Mouse (Mus musculus) cortical plate, adult 2 months (tissue): ENCODE measurements around the gene Smyd2. TPM values are rescaled to one million over a fixed set of nuclear protein-coding genes. Genes with fewer than 3 reads are reported as not detected.

ENCODE experiments used
- H3K27ac ChIP-seq: fragments of 200-500 bp; 2 replicates; pipeline ENCODE4 v1.5.1; 2012; ENCODE audit warnings: low read length, control low read depth, inconsistent platforms; ENCODE audit not compliant: insufficient read depth
- H3K4me1 ChIP-seq: fragments of 200-500 bp; 2 replicates; pipeline ENCODE4 v1.6.1; 2011; ENCODE audit warnings: low read length; ENCODE audit not compliant: control insufficient read depth, insufficient read depth
- H3K4me3 ChIP-seq: fragments of 200-500 bp; 2 replicates; pipeline ENCODE4 v1.5.1; 2011; ENCODE audit warnings: mild to moderate bottlenecking, low read length, control low read depth; ENCODE audit not compliant: insufficient read depth
- CTCF ChIP-seq: fragments of 200-500 bp; IDR thresholded peaks from 2 replicates; pipeline ENCODE4 v1.5.1; 2011; ENCODE audit warnings: mild to moderate bottlenecking, control low read depth, low read length; ENCODE audit not compliant: insufficient read depth; ENCODE audit errors: extremely low read depth
- POLR2A ChIP-seq: fragments of 200-500 bp; IDR thresholded peaks from 2 replicates; pipeline ENCODE4 v1.6.1; 2011; ENCODE audit warnings: mild to moderate bottlenecking, low read length, control low read depth; ENCODE audit not compliant: insufficient read depth; ENCODE audit errors: extremely low read depth
- polyA plus RNA-seq: library from polyadenylated mRNA; depleted of rRNA; stranded (reverse); fragments of >200 nt; gene quantifications from 2 replicates; pipeline ENCODE4 v1.2.3, GENCODE M21; 2012

The Smyd2 gene
- polyA plus RNA-seq, 1 experiment: 126 TPM

DNA sequence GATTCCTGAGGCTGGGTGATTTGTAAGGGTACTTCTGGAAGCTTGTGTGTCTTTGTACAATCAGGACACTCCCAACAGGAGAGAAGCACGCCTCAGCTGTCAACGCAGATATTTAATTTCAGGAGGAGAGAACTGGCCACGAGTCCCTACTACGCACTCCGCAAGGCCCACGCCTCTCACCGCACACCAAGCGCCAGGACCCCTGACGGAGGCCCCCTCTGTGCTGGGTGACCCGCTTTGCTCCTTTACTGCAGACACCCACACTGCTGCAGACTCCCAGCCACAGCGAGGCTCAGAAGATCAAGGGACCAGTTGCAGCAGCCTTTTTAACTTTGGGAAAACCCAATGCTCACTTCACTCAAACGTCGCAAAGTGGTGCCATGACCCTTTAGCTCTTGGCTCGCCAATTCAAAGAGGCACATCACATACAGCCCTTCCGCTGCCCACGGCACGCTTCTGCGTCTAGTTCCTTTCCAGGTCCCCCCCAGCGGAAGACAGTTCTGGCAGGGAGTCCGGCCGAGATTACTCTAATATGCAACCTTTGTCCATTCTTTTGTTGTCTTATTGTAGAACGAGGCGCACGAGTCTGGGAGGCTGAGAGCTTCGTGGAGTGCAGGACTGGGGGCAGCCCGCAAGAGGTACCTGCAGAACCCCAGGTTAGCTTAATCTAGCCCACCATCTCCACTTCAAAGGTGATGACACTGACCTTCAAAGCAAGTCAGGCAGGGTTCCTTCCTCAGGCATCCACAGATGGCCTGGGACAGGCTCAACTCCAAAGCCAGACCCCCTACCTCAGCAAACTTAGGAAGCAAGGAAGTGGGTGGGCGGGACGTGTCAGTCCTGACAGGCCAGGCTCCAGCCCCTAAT, 1.2 kb downstream of the Smyd2 start:
- peaks cover 2% of the 10 kb centered on the region; the same call in 1 of the 2 replicates for H3K4me1 ChIP-seq
- H3K4me3 ChIP-seq: peak overlapping the region; percentile 66
- peak overlapping the region; percentile 21; the same call in 1 of the 2 replicates for H3K27ac ChIP-seq
- TF ChIP-seq POLR2A (no peak), CTCF (no peak)

DNA sequence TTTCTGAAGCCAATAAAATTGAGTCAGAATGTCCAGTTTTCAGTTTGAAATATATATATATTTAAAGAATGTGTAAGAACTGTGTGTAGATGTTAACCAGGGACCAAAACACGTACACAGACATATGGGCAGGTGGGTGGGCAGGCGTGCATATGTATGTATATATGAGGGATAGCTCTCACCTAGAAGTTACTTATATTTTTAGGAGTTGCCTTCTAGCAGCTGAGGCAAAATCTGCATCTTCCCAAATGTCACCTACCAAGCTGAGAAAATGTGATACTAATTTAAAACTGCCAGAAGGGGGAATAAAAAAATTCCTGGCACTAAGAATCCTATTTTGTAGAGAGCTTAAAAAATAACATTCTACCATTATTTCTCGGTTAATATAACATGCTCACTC, 2.4 kb downstream of the Smyd2 start:
- H3K4me1 ChIP-seq: peaks cover 2% of the 10 kb centered on the region; the same call in 1 of the 2 replicates
- no peak overlapping the region for H3K27ac ChIP-seq
- H3K4me3 ChIP-seq: no peak overlapping the region; the same call in 1 of the 2 replicates
- TF ChIP-seq POLR2A: no peak
- TF ChIP-seq CTCF: no peak

DNA sequence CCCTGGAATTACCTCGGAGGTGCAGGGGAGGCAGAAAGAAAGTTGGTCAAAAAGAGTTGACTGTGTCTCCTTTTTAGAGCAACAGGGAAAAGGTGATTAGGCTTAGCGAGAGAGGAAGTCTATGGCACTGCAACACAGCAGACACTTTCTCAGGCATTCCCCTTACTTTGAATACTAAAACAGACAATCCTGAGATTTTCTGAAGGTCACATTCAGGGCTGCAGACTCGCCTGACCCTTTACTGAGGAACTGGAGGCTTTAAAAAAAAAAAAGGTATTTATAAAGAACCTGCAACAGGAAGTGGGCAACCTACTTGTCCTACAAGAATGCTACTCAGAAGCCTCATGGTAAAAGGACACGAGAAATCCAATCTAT, 5.0 kb downstream of the Smyd2 start:
- TF ChIP-seq CTCF: no peak
- no peak for TF ChIP-seq POLR2A
- no peak overlapping the region for H3K4me3 ChIP-seq
- H3K4me1 ChIP-seq: peaks cover 2% of the 10 kb centered on the region; the same call in 1 of the 2 replicates
- no peak overlapping the region for H3K27ac ChIP-seq

DNA sequence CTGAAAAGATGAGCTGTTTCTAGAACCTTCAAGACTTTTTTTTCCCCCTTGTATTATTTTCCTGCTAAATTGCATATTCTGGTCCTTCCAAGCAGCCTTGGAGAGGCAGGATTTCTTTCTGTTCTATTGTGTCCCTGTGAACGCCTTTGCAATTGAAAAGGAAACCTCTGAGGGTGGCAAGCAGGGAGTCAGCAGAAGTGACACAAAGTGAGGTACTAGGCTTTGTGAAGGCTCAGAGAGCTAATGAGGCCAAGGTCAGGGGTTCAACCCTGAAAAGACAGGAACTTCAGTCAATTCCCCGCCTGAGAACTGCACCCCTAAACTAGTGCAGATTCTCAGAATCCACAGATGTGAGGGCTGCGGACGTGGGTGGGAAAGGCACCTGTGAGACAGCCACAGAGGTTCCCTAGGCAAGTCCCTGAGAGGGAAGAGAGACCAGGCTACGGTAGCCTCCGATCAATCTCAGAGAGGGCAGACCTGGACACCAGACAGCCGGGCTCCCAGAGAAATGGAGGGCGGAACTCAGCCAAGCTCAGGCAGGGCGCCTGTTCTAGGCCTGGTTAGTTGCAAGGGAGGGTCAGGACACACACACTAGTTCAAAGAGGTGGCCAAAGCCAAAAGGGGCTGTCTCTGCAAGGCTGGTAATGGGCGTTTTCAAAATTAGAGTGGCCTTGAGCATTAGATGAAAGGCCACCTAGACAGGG, 5.6 kb downstream of the Smyd2 start:
- Histone ChIP-seq H3K4me3 (no peak overlapping the region), H3K4me1 (peaks cover 2% of the 10 kb centered on the region; the same call in 1 of the 2 replicates), H3K27ac (no peak overlapping the region)
- TF ChIP-seq CTCF: no peak
- no peak for TF ChIP-seq POLR2A

DNA sequence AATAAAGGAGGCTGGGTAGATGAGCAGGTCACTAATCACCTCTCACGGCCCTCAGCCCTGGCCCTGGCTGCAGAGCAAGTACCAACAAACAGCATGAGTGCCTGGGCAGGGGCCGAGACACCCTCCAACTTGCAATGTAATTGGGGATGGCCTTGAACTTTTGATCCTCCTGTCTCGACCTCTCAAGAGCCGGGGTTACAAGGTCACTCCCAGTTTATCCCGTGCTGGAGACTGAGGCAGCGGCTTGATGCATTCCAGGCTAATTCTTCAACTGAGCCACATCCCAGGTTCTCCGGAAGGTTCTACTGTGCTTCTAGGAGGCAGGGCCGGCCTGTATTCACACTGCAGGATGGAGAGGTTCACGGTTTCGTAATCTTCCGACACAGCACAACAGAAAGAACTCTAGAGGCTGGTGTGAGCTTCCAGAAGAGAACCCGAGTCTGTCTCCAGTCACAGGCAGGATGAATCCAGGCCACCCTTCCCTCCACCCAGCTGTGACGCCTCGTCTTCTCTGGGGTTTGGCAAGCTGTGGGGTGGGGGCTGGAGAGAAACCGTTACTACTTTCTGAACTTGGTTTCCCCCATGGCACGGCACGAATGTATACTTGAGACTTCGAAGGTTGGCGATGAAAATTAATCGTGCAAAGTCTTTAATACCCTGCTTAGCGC, 8.9 kb downstream of the Smyd2 start:
- no peaks in the 10 kb centered on the region for H3K4me1 ChIP-seq
- no peak overlapping the region for H3K4me3 ChIP-seq
- TF ChIP-seq CTCF (no peak), POLR2A (no peak)
- H3K27ac ChIP-seq: no peak overlapping the region

DNA sequence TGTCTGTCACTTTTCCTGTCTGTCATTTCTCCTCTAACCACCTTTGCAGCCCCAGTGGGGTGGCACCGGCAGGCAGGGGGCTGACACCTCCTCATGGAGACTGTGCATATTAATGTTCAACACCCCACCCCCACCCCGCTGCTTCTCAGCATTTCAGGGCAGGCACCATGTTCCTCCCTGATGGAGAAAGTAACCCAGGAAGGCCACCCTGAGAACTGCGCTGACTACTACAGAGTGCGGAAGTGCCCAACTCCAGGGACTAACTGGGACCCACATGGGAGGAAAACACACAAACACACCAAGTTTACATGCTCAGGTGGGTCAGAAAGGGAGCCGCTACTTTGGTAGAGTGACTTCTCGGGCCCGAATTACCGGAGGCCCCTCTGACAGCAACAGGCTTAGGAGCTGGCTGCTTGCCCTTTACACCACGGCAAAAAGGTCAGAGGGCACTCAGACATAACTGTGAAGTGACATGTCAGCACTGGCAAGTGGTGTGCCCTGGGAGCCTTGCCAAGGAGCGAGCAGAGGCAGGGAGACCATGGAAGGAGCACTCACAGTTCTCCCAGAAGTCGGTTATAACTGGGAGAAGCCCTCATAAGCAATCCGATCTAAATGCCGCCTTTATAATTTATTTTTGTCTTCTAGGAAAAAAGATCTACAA, 11.3 kb downstream of the Smyd2 start:
- no peak overlapping the region for H3K4me3 ChIP-seq
- TF ChIP-seq CTCF (no peak), POLR2A (no peak)
- no peak overlapping the region for H3K27ac ChIP-seq
- H3K4me1 ChIP-seq: no peaks in the 10 kb centered on the region

DNA sequence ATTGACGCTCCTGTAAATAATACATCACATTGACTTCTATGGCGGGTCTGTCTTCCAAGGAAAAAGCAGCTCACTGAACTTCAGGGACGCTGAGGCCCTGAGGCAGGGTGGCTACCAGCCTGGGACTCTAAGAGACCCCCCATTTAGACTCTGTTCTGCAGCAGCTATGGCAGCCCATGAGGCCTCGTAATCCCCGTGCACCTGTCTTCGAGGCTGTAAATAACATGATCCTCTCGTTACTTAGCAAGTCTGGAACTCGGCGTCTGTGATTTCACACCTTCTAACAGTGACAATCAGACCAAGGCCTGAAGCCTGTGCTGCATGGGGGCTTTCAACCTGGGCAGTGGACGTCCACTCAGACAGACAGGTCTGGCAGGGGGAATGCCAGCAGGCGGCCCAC, 19.0 kb downstream of the Smyd2 start:
- no peak for TF ChIP-seq POLR2A
- TF ChIP-seq CTCF: no peak
- no peak overlapping the region for H3K4me3 ChIP-seq
- no peaks in the 10 kb centered on the region for H3K4me1 ChIP-seq
- H3K27ac ChIP-seq: no peak overlapping the region

DNA sequence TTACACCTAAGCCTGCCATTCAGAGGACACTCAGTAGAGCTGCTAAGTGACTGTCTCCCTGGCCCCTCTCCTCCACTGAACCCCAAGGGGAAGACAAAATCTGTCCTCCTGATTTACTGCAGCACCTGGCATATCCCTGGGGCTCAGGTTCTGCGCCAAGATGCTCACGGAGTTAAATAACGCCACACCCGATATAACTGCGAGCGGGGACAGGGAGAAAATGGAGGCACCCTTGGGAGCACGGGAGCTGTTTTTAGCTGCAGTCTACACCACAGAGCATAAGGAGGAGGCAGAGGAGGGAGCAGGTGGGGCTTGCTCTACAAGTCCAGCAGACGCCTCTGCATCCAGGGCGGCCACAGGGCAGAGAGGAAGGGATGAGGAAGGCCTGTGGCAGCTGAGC, 19.8 kb downstream of the Smyd2 start:
- H3K27ac ChIP-seq: no peak overlapping the region
- no peaks in the 10 kb centered on the region for H3K4me1 ChIP-seq
- H3K4me3 ChIP-seq: no peak overlapping the region
- TF ChIP-seq POLR2A (no peak), CTCF (no peak)

DNA sequence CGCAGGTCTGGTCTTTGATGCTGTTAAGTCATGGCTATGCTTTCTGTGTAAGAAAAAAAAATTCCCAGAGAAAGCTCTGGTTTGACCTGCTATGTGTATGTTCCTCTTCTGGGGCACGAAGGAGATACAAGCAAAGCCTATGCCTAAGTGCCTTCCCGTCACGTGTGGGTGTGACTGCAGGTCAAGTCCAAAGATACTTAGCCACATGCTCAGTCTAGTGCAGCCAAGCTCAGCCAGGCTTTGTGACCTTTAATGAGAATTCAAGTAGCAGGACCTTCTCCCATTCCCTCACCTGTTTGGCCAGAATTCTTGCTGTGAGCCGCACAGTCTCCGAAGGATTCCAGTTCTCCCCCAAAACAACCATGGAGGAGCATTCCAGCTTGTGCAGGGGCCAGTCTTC, 22.6 kb downstream of the Smyd2 start:
- TF ChIP-seq CTCF (no peak), POLR2A (no peak)
- Histone ChIP-seq H3K4me3 (no peak overlapping the region), H3K4me1 (no peaks in the 10 kb centered on the region), H3K27ac (no peak overlapping the region)
